Mouse (Mus musculus) liver, embryonic 11.5 days (tissue): ENCODE results near the gene Hoxa10. TPM values are rescaled to one million over a fixed set of nuclear protein-coding genes. Genes with fewer than 3 reads are reported as not detected.
A peak's percentile ranks its signal among the peaks of the same experiment; 100 is the strongest.

Source experiments
- ATAC-seq: fragments of 200-750 bp; cut with Nextera tagmentation; replicated peaks from 2 replicates; pipeline ENCODE4 v1.8.0; 2017; ENCODE audit warnings: moderate number of reproducible peaks, mild to moderate bottlenecking, moderate TSS enrichment, moderate library complexity; ENCODE audit not compliant: low FRiP score
- DNase-seq: peaks from one replicate; pipeline ENCODE4 v3.0.0-alpha.2; 2017; ENCODE audit warnings: low spot score
- H3K27ac ChIP-seq: fragments of 300-500 bp; sonication (generic); 2 replicates; pipeline ENCODE4 v1.5.1; 2014; ENCODE audit warnings: mild to moderate bottlenecking, low read depth, low read length, control low read depth
- H3K27me3 ChIP-seq: fragments of 300-500 bp; sonication (generic); replicated peaks from 2 replicates; pipeline ENCODE4 v1.6.1; 2014; ENCODE audit warnings: low read length, mixed read lengths; ENCODE audit not compliant: control insufficient read depth, insufficient read depth
- H3K36me3 ChIP-seq: fragments of 300-500 bp; sonication (generic); 2 replicates; pipeline ENCODE4 v1.6.1; 2014; ENCODE audit warnings: mild to moderate bottlenecking, low read length, moderate library complexity, mixed read lengths; ENCODE audit not compliant: control insufficient read depth, insufficient read depth
- H3K4me1 ChIP-seq: fragments of 300-500 bp; sonication (generic); replicated peaks from 2 replicates; pipeline ENCODE4 v1.6.1; 2014; ENCODE audit warnings: low read length, mixed read lengths; ENCODE audit not compliant: control insufficient read depth, insufficient read depth
- H3K4me2 ChIP-seq: fragments of 300-500 bp; sonication (generic); 2 replicates; pipeline ENCODE4 v1.6.1; 2014; ENCODE audit warnings: mild to moderate bottlenecking, control low read depth, moderate library complexity
- H3K4me3 ChIP-seq: fragments of 300-500 bp; sonication (generic); 2 replicates; pipeline ENCODE4 v1.5.1; 2014; ENCODE audit warnings: low read depth, low read length, control low read depth
- H3K9ac ChIP-seq: fragments of 300-500 bp; sonication (generic); 2 replicates; pipeline ENCODE4 v1.6.1; 2014; ENCODE audit warnings: low read depth, low read length, control low read depth
- H3K9me3 ChIP-seq: fragments of 300-500 bp; sonication (generic); 2 replicates; pipeline ENCODE4 v1.6.1; 2016; ENCODE audit warnings: low read length, inconsistent platforms, mixed read lengths; ENCODE audit not compliant: control insufficient read depth
- WGBS: fragments of 180-500 bp; shearing (Covaris S2); extraction: QIAGEN DNeasy Blood & Tissue Kit; methylation state at CpG from one replicate; pipeline ENCODE4 v1.1.7; 2014; 5-methylcytosine and 5-hydroxymethylcytosine counted together
- polyA plus RNA-seq: library from polyadenylated mRNA; unstranded; fragments of >200 nt; fragmentation: Nextera tagmentation; extraction: Ambion mirVana; gene quantifications from 2 replicates; pipeline ENCODE4 v1.2.1, GENCODE M21; 2014

Hoxa10 gene
- polyA plus RNA-seq, 1 experiment from 2014 or later = 2.2 TPM

- H3K9me3 ChIP-seq = no peaks in the 10 kb centered on the region
- ATAC-seq (no peak), DNase-seq (no peak)
- H3K4me1 ChIP-seq = no peaks in the 10 kb centered on the region
- H3K9ac ChIP-seq = no peak overlapping the region
- no peak overlapping the region for H3K27ac ChIP-seq
- H3K4me2 ChIP-seq = no peak overlapping the region
- H3K4me3 ChIP-seq = no peak overlapping the region
- peaks cover 100% of the 10 kb centered on the region for H3K27me3 ChIP-seq
- H3K36me3 ChIP-seq = no peaks in the 10 kb centered on the region
- WGBS = 1% methylated on average over 4 of the region's 4 CpGs
These were observed 9.2 kb upstream of the Hoxa10 start for GRCm38 (mm10) chr6:52249826-52250225.

DNA sequence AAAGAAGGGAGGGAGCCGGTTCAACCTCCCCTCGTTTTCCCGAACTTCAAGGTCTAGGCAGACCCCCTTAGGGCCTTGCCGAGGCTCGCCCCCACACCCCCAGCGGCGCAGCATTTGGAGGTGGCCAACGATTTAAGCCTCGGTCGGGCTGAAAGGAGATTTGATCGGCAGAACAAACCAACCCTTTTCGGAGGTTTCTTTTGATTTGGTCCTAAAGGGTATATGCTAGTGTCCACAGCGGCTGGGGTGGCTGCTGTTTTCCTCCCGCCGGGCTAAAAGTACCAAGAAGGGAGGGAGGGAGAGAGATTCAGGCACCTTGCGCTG lies 8.7 kb upstream of the Hoxa10 start:
- ATAC-seq (no peak), DNase-seq (no peak)
- H3K4me1 ChIP-seq = no peaks in the 10 kb centered on the region
- no peak overlapping the region for H3K4me3 ChIP-seq
- H3K36me3 ChIP-seq = no peaks in the 10 kb centered on the region
- H3K9me3 ChIP-seq = no peaks in the 10 kb centered on the region
- peaks cover 100% of the 10 kb centered on the region for H3K27me3 ChIP-seq
- no peak overlapping the region for H3K9ac ChIP-seq
- WGBS = 2% methylated on average over 16 of the region's 16 CpGs
- no peak overlapping the region for H3K27ac ChIP-seq
- H3K4me2 ChIP-seq = peak overlapping the region; percentile 12; the same call in 1 of the 2 replicates

DNA sequence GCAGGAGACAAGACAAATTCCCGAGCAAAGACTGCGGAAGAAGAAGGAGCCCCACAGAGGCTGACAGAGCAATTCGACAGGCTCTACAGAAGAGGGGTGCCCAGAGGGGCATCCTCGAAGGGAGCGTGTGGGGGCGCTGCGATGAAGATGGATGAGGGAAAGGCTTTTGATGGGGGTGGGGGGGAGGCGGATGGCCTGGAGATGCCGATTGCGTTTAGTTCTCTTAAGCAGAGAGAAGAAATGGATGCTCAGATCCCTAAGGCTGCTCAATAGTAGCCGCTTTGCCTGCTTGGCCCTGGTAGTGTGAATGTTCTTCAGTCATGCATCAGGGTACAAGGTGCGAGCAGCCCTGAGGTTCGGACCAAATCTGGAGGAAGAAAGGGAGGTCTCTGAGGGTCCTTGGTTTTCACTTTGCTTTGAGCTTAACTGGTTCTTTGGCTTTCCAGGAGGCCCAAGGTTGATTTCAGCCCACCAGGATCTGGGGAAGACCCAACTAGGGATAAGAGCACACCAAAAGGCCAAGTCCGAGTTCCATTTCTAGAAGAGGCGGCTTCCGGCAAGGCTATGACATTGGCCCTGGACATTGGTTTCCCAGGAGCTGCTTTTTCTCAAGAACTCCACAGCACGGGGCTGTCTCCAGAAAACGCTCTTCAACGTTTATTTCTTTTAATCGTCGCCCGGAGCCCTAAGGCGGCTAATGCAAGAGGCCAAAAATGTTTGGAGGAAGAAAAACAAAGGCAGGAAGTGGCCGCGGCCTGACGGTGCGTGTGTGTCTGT lies 8.2 kb upstream of the Hoxa10 start:
- no peak overlapping the region for H3K4me3 ChIP-seq
- no peak overlapping the region for H3K9ac ChIP-seq
- no peaks in the 10 kb centered on the region for H3K9me3 ChIP-seq
- H3K27me3 ChIP-seq = peaks cover 100% of the 10 kb centered on the region
- no peaks in the 10 kb centered on the region for H3K4me1 ChIP-seq
- no peak overlapping the region for H3K4me2 ChIP-seq
- no peak for ATAC-seq
- DNase-seq = no peak
- 2% methylated on average over 27 of the region's 27 CpGs for WGBS
- H3K27ac ChIP-seq = no peak overlapping the region
- no peaks in the 10 kb centered on the region for H3K36me3 ChIP-seq

GRCm38 (mm10) chr6:52247766-52248637 lies 7.3 kb upstream of the Hoxa10 start:
- Histone ChIP-seq H3K36me3 (no peaks in the 10 kb centered on the region), H3K27me3 (peaks cover 100% of the 10 kb centered on the region), H3K4me3 (no peak overlapping the region), H3K9ac (no peak overlapping the region), H3K4me1 (no peaks in the 10 kb centered on the region), H3K27ac (no peak overlapping the region), H3K4me2 (no peak overlapping the region), H3K9me3 (no peaks in the 10 kb centered on the region)
- peak; percentile 39 for DNase-seq
- ATAC-seq = no peak
- WGBS = 3% methylated on average over 23 of the region's 23 CpGs

DNA sequence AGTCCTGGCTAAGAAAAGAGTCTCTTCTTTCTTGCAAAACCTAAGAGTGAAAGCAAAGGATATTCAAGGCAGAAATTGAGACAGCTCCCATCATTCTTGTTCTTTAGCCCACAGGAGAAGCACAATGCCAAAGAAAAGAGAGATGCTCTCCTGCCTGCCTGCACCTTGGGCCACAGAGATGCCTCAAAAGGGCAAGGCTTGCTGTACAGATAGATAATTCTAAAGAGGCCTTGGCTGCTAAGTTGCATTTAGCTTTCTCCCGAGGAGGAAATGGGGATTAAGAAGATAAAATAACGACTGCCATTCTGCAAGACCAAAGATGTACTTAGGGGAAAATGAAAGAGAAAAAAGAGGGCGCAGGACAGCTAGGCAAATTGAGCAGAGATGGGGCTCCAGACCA lies 6.3 kb upstream of the Hoxa10 start:
- Histone ChIP-seq H3K9ac (no peak overlapping the region), H3K27ac (no peak overlapping the region), H3K36me3 (no peaks in the 10 kb centered on the region), H3K9me3 (no peaks in the 10 kb centered on the region), H3K4me2 (no peak overlapping the region), H3K4me3 (no peak overlapping the region), H3K27me3 (peaks cover 100% of the 10 kb centered on the region), H3K4me1 (no peaks in the 10 kb centered on the region)
- DNase-seq = no peak
- no peak for ATAC-seq
- WGBS = 4% methylated on average over 3 of the region's 3 CpGs

DNA sequence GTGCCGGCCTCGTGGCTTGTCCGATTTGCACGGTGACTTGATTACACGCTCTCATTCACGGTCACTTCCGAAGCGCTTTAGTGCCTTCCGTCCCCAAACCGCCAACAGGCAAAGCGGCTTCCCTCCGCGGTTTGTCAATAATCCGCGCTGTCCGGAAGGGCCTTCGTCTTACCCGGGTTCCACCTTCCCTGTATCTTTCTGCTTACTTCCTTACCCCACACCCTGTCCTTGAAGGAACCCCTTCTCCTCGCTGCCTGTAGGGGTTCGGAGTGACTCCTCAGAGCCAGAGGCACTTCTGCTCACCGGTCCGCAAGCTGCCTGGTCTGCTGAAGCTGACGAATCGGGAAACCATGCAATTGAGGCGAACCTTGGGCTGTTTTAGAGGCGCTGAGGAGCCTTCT lies 5.7 kb upstream of the Hoxa10 start:
- H3K9me3 ChIP-seq = no peaks in the 10 kb centered on the region
- no peak for ATAC-seq
- WGBS = under 1% methylated on average over 26 of the region's 26 CpGs
- peak; percentile 43 for DNase-seq
- no peak overlapping the region for H3K9ac ChIP-seq
- H3K27me3 ChIP-seq = peaks cover 100% of the 10 kb centered on the region
- no peak overlapping the region for H3K4me2 ChIP-seq
- H3K27ac ChIP-seq = no peak overlapping the region
- no peak overlapping the region for H3K4me3 ChIP-seq
- H3K4me1 ChIP-seq = no peaks in the 10 kb centered on the region
- no peaks in the 10 kb centered on the region for H3K36me3 ChIP-seq

DNA sequence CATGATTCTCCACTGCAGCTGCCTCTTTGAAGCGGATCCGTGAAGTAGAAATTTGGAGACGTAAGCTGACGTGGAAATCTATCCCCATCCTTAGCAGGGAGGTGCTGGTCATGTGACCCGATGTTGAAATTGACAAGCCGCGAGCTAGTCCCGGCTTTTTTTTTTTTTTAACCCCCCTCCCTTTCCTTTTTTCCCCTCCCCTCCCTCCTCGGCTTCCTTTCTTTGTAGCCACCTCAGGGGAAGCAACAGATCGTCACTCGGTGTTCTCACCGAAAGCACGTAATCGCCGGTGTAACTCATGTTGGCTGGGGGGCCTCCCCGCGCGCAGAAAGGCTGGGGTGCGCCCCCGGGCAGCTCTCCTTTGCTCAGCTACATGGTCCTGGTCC lies 5.1 kb upstream of the Hoxa10 start, which contains the start of gene Hoxa11:
Gene Hoxa11, minus strand, starts transcription at position 54 of the 386 bp plus-strand sequence.
- no peak for DNase-seq
- Histone ChIP-seq H3K4me3 (0 out of 2 replicates have a peak within 1 kb of the TSS, but pooled peaks have one; percentile 10), H3K4me2 (no peak within 1 kb of the TSS), H3K27ac (no peak within 1 kb of the TSS), H3K27me3 (peaks cover 100% of the 10 kb centered on the region), H3K36me3 (no peaks in the 10 kb centered on the region), H3K9ac (no peak within 1 kb of the TSS), H3K4me1 (no peaks in the 10 kb centered on the region), H3K9me3 (no peaks in the 10 kb centered on the region)
- no peak for ATAC-seq
- 1% methylated on average over 20 of the region's 20 CpGs for WGBS

DNA sequence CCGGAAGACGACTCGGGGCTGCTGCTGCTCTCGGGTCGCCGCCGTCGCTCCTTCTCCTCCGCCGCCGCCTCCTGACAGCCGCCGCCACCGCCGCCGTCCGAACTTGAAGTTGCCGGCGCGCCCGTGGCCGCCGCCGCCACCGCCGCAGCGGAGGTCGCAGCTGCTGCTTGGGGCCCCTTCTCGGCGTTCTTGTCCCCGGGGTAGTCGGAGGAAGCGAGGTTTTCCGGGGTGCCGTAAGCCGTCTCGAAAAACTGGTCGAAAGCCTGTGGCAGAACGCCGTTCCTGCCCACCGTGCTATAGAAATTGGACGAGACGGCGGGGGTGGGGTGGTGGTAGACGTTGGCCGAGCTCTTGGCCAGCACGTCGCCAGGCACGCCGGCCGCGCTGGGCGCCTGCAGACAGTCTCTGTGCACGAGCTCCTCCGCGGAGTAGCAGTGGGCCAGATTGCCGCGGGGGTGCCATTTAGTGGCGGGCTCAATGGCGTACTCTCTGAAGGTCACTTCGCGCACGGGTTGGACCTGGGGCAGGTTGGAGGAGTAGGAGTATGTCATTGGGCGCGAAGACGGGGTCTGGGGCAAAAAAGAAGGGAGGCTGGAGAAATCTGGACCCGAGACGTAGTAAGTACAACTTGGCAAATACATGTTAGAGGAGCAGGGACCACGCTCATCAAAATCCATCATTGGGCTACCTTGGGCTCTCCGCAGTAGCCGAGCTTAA lies 4.5 kb upstream of the Hoxa10 start:
- Histone ChIP-seq H3K27ac (no peak overlapping the region), H3K4me3 (0 out of 2 replicates have a peak overlapping the region, but pooled peaks have one; percentile 10), H3K27me3 (peaks cover 100% of the 10 kb centered on the region), H3K4me2 (no peak overlapping the region), H3K4me1 (no peaks in the 10 kb centered on the region), H3K36me3 (no peaks in the 10 kb centered on the region), H3K9ac (no peak overlapping the region), H3K9me3 (no peaks in the 10 kb centered on the region)
- ATAC-seq (no peak), DNase-seq (peak; percentile 57)
- 2% methylated on average over 65 of the region's 71 CpGs for WGBS
